Mouse (Mus musculus): Measurements from ENCODE around the gene Sptlc3. TPM values are rescaled to one million over a fixed set of nuclear protein-coding genes. Genes with fewer than 3 reads are reported as not detected.

Sptlc3 gene
- 0.35 and 0.85 TPM in 2 replicates for polyA plus RNA-seq (2012; rRNA removed; ENCODE audit: low replicate concordance)

GRCm38 (mm10) chr2:139493836-139494235 lies at the start of gene Sptlc3:
Gene Sptlc3 (plus strand): TSS chr2:139493913.

GRCm38 (mm10) chr2:139677809-139678274 lies 184.1 kb downstream of the Sptlc3 start, which contains the start of gene Ism1:
Gene Ism1 (plus strand): TSS chr2:139678178.

Other genes with a start within 250 kb of the Sptlc3 start
- 9.1 and 11.4 TPM in 2 replicates for gene Ism1, start 184.3 kb downstream of the Sptlc3 start, polyA plus RNA-seq (2012; rRNA removed; ENCODE audit: low replicate concordance)

All from mammary gland, adult 2 months (tissue).